Mouse (Mus musculus) stomach, postnatal 0 days (tissue): Measurements from ENCODE around the gene Mgat4a. TPM values are rescaled to one million over a fixed set of nuclear protein-coding genes. Genes with fewer than 3 reads are reported as not detected.

Experiments
- ATAC-seq: fragments of 200-750 bp; cut with Nextera tagmentation; 2 replicates; pipeline ENCODE4 v1.8.0; 2017; ENCODE audit not compliant: low FRiP score, low TSS enrichment
- DNase-seq: peaks from one replicate; pipeline ENCODE4 v3.0.0-alpha.2; 2016; ENCODE audit warnings: low spot score
- H3K27ac ChIP-seq: fragments of 300-500 bp; sonication (generic); replicated peaks from 2 replicates; pipeline ENCODE4 v1.5.1; 2014; ENCODE audit warnings: mild to moderate bottlenecking, control low read depth
- H3K27me3 ChIP-seq: fragments of 300-500 bp; sonication (generic); 2 replicates; pipeline ENCODE4 v1.6.1; 2014; ENCODE audit warnings: low read length; ENCODE audit not compliant: control insufficient read depth, insufficient read depth
- H3K36me3 ChIP-seq: fragments of 300-500 bp; sonication (generic); 2 replicates; pipeline ENCODE4 v1.6.1; 2014; ENCODE audit warnings: low read length, mixed read lengths; ENCODE audit not compliant: control insufficient read depth, insufficient read depth
- H3K4me1 ChIP-seq: fragments of 300-500 bp; sonication (generic); replicated peaks from 2 replicates; pipeline ENCODE4 v1.6.1; 2014; ENCODE audit warnings: antibody characterized with exemption; ENCODE audit not compliant: control insufficient read depth, insufficient read depth
- H3K4me2 ChIP-seq: fragments of 300-500 bp; sonication (generic); replicated peaks from 2 replicates; pipeline ENCODE4 v1.6.1; 2014; ENCODE audit warnings: low read depth, mild to moderate bottlenecking, control low read depth, moderate library complexity
- H3K4me3 ChIP-seq: fragments of 300-500 bp; sonication (generic); 2 replicates; pipeline ENCODE4 v1.5.1; 2014; ENCODE audit warnings: low read depth, low read length, control low read depth
- H3K9ac ChIP-seq: fragments of 300-500 bp; sonication (generic); 2 replicates; pipeline ENCODE4 v1.6.1; 2014; ENCODE audit warnings: mild to moderate bottlenecking, low read length, control low read depth, mixed read lengths
- H3K9me3 ChIP-seq: fragments of 300-500 bp; sonication (generic); 2 replicates; pipeline ENCODE4 v1.6.1; 2016; ENCODE audit warnings: low read length; ENCODE audit not compliant: control insufficient read depth
- CTCF ChIP-seq: IDR thresholded peaks from 2 replicates; pipeline ENCODE4 v1.5.1; 2016; ENCODE audit warnings: antibody characterized with exemption, low read depth, mild to moderate bottlenecking, moderate library complexity
- EP300 ChIP-seq: optimal IDR thresholded peaks from 2 replicates; pipeline ENCODE3; 2016; ENCODE audit warnings: antibody characterized with exemption
- WGBS: fragments of 180-500 bp; shearing (Covaris S2); extraction: QIAGEN DNeasy Blood & Tissue Kit; methylation state at CpG from one replicate; pipeline ENCODE4 v1.1.7; 2014; 5-methylcytosine and 5-hydroxymethylcytosine counted together
- polyA plus RNA-seq: library from polyadenylated mRNA; unstranded; fragments of >200 nt; fragmentation: Nextera tagmentation; extraction: Ambion mirVana; gene quantifications from 2 replicates; pipeline ENCODE4 v1.2.1, GENCODE M21; 2015

Gene Mgat4a
- polyA plus RNA-seq, 1 experiment from 2014 or later: 13.8 TPM

DNA sequence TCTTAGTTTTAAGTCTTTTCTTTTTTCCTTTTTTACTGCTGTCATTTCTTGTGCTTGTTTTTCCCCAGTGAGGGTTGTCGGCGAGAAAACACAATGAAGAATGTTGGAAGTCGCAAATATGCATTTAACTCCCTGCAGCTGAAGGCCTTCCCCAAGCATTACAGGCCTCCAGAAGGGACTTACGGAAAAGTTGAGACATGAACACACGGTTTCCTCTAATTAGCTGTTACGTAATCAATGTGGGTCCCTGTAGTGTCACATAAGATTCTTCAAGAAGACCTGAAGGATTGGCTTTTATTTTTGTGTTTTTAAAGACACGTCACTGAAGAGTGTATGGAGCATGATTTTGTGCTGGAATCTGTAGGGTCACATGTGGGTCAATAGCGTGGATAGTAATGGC, 132.8 kb downstream of the Mgat4a start:
- no peak overlapping the region for H3K4me3 ChIP-seq
- no peak overlapping the region for H3K4me2 ChIP-seq
- 0 out of 2 replicates have a peak, but pooled peaks cover 4% of the 10 kb centered on the region for H3K36me3 ChIP-seq
- H3K9ac ChIP-seq: no peak overlapping the region
- no peaks in the 10 kb centered on the region for H3K4me1 ChIP-seq
- no peak overlapping the region for H3K27ac ChIP-seq
- DNase-seq (no peak), ATAC-seq (no peak)
- no peaks in the 10 kb centered on the region for H3K27me3 ChIP-seq
- 85% methylated on average over 8 of the region's 8 CpGs for WGBS
- TF ChIP-seq CTCF: no peak
- no peak for TF ChIP-seq EP300
- no peaks in the 10 kb centered on the region for H3K9me3 ChIP-seq

DNA sequence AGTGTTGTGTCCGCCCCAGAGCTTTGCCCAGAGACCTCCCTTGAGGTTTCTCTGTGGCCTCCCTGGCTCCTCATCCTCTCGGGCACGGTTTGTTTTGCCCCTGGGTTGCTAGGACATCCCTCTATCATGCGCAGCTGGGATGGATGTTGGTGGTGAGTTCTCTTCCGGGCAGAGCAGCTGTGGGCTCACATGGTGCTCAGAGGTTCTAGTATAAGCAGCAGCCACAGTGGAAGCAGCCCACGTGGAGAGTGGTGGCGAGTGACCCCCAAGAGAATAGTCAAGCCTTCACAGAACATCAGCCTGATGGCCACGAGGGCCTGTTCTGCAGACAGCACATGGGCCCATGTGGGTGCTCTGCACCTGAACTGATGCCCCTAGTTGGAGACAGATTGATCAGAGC, 133.6 kb downstream of the Mgat4a start:
- 82% methylated on average over 8 of the region's 8 CpGs for WGBS
- no peak for TF ChIP-seq CTCF
- Histone ChIP-seq H3K9ac (no peak overlapping the region), H3K9me3 (no peaks in the 10 kb centered on the region), H3K4me3 (no peak overlapping the region), H3K36me3 (peaks cover 4% of the 10 kb centered on the region; the same call in 1 of the 2 replicates), H3K27me3 (no peaks in the 10 kb centered on the region), H3K4me2 (no peak overlapping the region), H3K4me1 (no peaks in the 10 kb centered on the region), H3K27ac (no peak overlapping the region)
- DNase-seq (no peak), ATAC-seq (no peak)

DNA sequence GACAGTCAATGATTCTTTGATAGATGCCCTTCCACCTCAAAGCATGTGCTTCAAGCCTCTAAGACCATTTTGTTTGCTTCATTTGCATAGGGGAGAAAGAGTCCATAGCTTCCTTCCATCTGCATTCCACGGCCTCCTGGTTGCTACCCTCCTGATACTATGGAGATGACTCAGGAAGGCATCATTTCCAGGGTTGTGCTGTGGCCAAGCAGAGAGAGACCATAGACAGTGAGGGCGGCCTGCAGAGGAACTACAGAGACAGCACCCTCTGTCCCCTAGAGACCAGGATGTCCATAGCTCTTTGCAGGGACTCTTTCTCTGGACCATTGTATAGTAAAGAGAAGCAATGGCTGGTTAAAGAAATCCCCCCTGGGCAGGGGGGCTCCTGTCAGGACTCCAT, 135.7 kb downstream of the Mgat4a start:
- H3K27me3 ChIP-seq: no peaks in the 10 kb centered on the region
- ATAC-seq (no peak), DNase-seq (no peak)
- TF ChIP-seq CTCF: no peak
- TF ChIP-seq EP300: no peak
- 93% methylated on average over 2 of the region's 2 CpGs for WGBS
- H3K4me3 ChIP-seq: no peak overlapping the region
- no peaks in the 10 kb centered on the region for H3K4me1 ChIP-seq
- H3K9me3 ChIP-seq: no peaks in the 10 kb centered on the region
- H3K27ac ChIP-seq: no peak overlapping the region
- no peak overlapping the region for H3K4me2 ChIP-seq
- H3K36me3 ChIP-seq: peaks cover 4% of the 10 kb centered on the region; the same call in 1 of the 2 replicates
- no peak overlapping the region for H3K9ac ChIP-seq

GRCm38 (mm10) chr1:37401687-37402086, 139.1 kb downstream of the Mgat4a start:
- H3K4me1 ChIP-seq: no peaks in the 10 kb centered on the region
- TF ChIP-seq CTCF: peak; percentile 86
- no peak for TF ChIP-seq EP300
- H3K4me3 ChIP-seq: no peak overlapping the region
- H3K27me3 ChIP-seq: no peaks in the 10 kb centered on the region
- no peak overlapping the region for H3K9ac ChIP-seq
- no peak overlapping the region for H3K27ac ChIP-seq
- no peak overlapping the region for H3K4me2 ChIP-seq
- WGBS: 53% methylated on average over 4 of the region's 4 CpGs
- no peaks in the 10 kb centered on the region; the same call in 1 of the 2 replicates for H3K36me3 ChIP-seq
- H3K9me3 ChIP-seq: no peaks in the 10 kb centered on the region
- DNase-seq (peak; percentile 65), ATAC-seq (peak; percentile 55)

GRCm38 (mm10) chr1:37399734-37400133, 141.1 kb downstream of the Mgat4a start:
- Histone ChIP-seq H3K4me1 (no peaks in the 10 kb centered on the region), H3K27me3 (no peaks in the 10 kb centered on the region), H3K9ac (no peak overlapping the region), H3K9me3 (no peaks in the 10 kb centered on the region), H3K4me3 (no peak overlapping the region), H3K36me3 (peaks cover 4% of the 10 kb centered on the region; the same call in 1 of the 2 replicates), H3K27ac (no peak overlapping the region), H3K4me2 (no peak overlapping the region)
- no peak for DNase-seq
- ATAC-seq: no peak
- 60% methylated on average over 8 of the region's 8 CpGs for WGBS
- no peak for TF ChIP-seq CTCF
- no peak for TF ChIP-seq EP300

DNA sequence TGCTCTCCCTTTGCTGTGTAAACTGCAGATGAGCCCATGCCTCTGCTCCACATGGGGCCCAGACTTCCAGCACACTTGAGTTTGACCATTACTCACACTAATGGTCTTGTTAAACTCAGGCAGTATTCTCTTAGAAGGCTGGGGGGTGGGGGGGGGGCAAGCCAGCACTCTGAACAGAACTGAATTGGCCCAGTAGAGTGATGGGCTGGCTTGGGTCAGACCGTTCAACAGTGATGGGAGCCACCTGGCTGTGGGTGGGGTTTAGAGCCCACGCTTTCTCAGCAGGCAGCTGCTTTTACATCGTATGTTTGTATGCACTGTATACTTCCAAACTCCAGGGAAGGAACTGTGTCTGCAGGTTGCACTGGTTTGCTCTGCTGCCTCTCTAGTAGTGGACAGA, 141.9 kb downstream of the Mgat4a start:
- H3K27ac ChIP-seq: no peak overlapping the region
- peak; percentile 63; the same call in 1 of the 2 replicates for ATAC-seq
- H3K4me1 ChIP-seq: no peaks in the 10 kb centered on the region
- peak; percentile 28 for DNase-seq
- H3K9me3 ChIP-seq: no peaks in the 10 kb centered on the region
- no peak overlapping the region for H3K4me3 ChIP-seq
- WGBS: 37% methylated on average over 3 of the region's 3 CpGs
- TF ChIP-seq CTCF (peak; percentile 4; the same call in 1 of the 2 replicates), EP300 (no peak)
- no peaks in the 10 kb centered on the region for H3K27me3 ChIP-seq
- no peak overlapping the region for H3K4me2 ChIP-seq
- peaks cover 4% of the 10 kb centered on the region; the same call in 1 of the 2 replicates for H3K36me3 ChIP-seq
- no peak overlapping the region for H3K9ac ChIP-seq
